Mouse (Mus musculus): ENCODE data around the gene Ube2m. TPM values are rescaled to one million over a fixed set of nuclear protein-coding genes. Genes with fewer than 3 reads are reported as not detected.

The Ube2m gene
- polyA plus RNA-seq, 1 experiment from 2014 or later, result 165 TPM

GRCm38 (mm10) chr7:13038621-13039169, 620 bp upstream of the Ube2m start:
- DNase-seq (ENCODE audit: low spot score) (no peak), ATAC-seq (replicated peaks; ENCODE audit: low FRiP score) (no peak)
- H3K4me2 ChIP-seq (ENCODE audit: low read depth, low read length, severe bottlenecking), result peak overlapping the region; percentile 81
- H3K27me3 ChIP-seq (ENCODE audit: control insufficient read depth, insufficient read depth, low read length), result peaks cover 15% of the 10 kb centered on the region
- H3K4me1 ChIP-seq (replicated peaks; ENCODE audit: control insufficient read depth, insufficient read depth, low read length), result peaks cover 15% of the 10 kb centered on the region; the same call in 1 of the 2 replicates
- no peaks in the 10 kb centered on the region for H3K9me3 ChIP-seq (ENCODE audit: control insufficient read depth, low read length)
- peak overlapping the region; percentile 85 for H3K4me3 ChIP-seq (ENCODE audit: low read depth, low read length)
- peak overlapping the region; percentile 93 for H3K9ac ChIP-seq (ENCODE audit: low read length)
- H3K36me3 ChIP-seq (ENCODE audit: control insufficient read depth, insufficient read depth, low read length), result peaks cover 3% of the 10 kb centered on the region; the same call in 1 of the 2 replicates
- 26% methylated on average over 15 of the region's 15 CpGs for WGBS
- H3K27ac ChIP-seq (ENCODE audit: low read depth, low read length), result peak overlapping the region; percentile 99

DNA sequence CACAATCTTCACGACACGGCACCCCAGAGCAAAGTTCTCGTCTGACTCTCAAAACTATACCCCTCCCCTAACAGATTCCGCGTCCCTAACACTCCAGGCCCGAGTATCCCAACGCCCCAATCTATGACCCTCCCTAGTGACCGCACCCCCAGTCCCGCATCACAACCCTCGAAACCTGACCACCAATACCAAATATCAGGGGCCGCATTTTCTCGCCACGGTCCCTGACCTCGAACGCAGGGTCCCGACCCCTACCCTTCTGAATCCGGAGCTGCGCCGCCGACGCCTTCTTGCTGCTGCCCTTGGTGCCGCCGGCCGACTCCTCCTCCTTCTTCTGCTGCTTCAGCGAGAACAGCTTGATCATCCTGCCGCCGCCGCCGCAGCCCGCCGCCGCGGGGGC, 709 bp downstream of the Ube2m start:
- no peak for DNase-seq (ENCODE audit: low spot score)
- under 1% methylated on average over 32 of the region's 33 CpGs for WGBS
- H3K9ac ChIP-seq (ENCODE audit: low read length), result peak overlapping the region; percentile 93
- H3K36me3 ChIP-seq (ENCODE audit: control insufficient read depth, insufficient read depth, low read length), result peaks cover 3% of the 10 kb centered on the region; the same call in 1 of the 2 replicates
- peaks cover 3% of the 10 kb centered on the region; the same call in 1 of the 2 replicates for H3K27me3 ChIP-seq (ENCODE audit: control insufficient read depth, insufficient read depth, low read length)
- peak overlapping the region; percentile 99 for H3K27ac ChIP-seq (ENCODE audit: low read depth, low read length)
- peaks cover 18% of the 10 kb centered on the region; the same call in 1 of the 2 replicates for H3K4me1 ChIP-seq (replicated peaks; ENCODE audit: control insufficient read depth, insufficient read depth, low read length)
- H3K4me3 ChIP-seq (ENCODE audit: low read depth, low read length), result peak overlapping the region; percentile 85
- peak overlapping the region; percentile 81 for H3K4me2 ChIP-seq (ENCODE audit: low read depth, low read length, severe bottlenecking)
- H3K9me3 ChIP-seq (ENCODE audit: control insufficient read depth, low read length), result no peaks in the 10 kb centered on the region
- ATAC-seq (replicated peaks; ENCODE audit: low FRiP score), result peak; percentile 2; the same call in 1 of the 2 replicates

DNA sequence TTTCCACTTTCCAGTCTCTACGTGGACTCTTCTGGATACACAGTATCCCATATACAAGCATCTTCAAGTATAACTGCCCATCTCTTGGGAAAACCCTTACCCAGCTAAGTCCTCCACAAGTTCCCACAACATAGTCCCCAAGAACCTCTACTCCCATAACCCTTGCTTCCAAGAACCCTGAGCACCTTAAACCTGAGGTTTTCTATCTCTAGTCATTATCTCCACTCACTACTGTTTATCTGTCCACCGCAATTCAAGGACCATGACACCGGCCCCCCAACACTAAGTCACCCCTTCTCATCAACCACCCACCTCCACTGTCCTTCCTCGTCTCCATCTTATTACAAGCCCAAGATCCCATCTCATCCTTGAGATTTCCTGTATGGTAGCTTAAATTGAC, 1.3 kb downstream of the Ube2m start:
- Histone ChIP-seq H3K4me1 (replicated peaks; ENCODE audit: control insufficient read depth, insufficient read depth, low read length) (peaks cover 18% of the 10 kb centered on the region; the same call in 1 of the 2 replicates), H3K9ac (ENCODE audit: low read length) (peak overlapping the region; percentile 93), H3K27ac (ENCODE audit: low read depth, low read length) (no peak overlapping the region), H3K9me3 (ENCODE audit: control insufficient read depth, low read length) (no peaks in the 10 kb centered on the region), H3K4me3 (ENCODE audit: low read depth, low read length) (peak overlapping the region; percentile 85), H3K27me3 (ENCODE audit: control insufficient read depth, insufficient read depth, low read length) (0 out of 2 replicates have a peak, but pooled peaks cover 2% of the 10 kb centered on the region), H3K36me3 (ENCODE audit: control insufficient read depth, insufficient read depth, low read length) (peaks cover 7% of the 10 kb centered on the region; the same call in 1 of the 2 replicates), H3K4me2 (ENCODE audit: low read depth, low read length, severe bottlenecking) (peak overlapping the region; percentile 81)
- ATAC-seq (replicated peaks; ENCODE audit: low FRiP score) (no peak), DNase-seq (ENCODE audit: low spot score) (no peak)
- 47% methylated on average over 4 of the region's 4 CpGs for WGBS

DNA sequence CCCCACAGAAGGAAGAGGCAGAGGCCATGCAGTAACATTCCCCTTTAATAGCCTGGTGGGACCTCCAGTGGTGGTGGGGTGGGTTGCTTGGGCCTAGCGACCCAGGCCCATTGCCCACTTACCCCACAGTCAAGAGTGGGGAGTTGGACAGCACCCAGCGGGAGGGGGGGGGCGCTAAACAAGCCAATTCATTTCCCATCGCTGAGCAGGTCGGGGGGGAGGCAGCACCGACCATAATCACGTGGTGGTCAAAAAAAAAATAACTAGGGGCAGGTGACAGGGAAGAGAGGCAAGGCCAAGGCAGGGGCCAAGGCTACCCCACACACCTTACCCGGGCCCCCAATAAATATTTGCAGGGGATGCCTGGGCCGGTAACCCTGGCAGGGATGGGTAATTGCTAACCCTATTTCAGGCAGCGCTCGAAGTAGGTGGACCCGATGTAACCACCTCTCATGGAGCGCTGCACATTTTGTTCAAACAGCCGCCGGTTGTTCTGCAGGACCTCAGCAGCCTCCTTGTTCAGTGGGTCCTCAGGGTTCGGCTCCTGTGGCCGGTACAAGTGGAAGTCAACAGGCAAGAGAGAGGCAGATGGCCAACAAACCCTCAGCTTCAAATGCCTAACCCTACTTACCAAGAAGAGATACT, 2.7 kb downstream of the Ube2m start:
- H3K4me1 ChIP-seq (replicated peaks; ENCODE audit: control insufficient read depth, insufficient read depth, low read length), result peaks cover 18% of the 10 kb centered on the region; the same call in 1 of the 2 replicates

GRCm38 (mm10) chr7:13034148-13034977, 3.7 kb downstream of the Ube2m start, which contains the start of gene Chmp2a:
Gene Chmp2a, minus strand, starts transcription at chr7:13034807.
- under 1% methylated on average over 45 of the region's 45 CpGs for WGBS

More for the DNA sequence above, 2.7 kb downstream of the Ube2m start:
- no peak for DNase-seq (ENCODE audit: low spot score)
- peak overlapping the region; percentile 85 for H3K27ac ChIP-seq (ENCODE audit: low read depth, low read length)
- peak overlapping the region; percentile 74; the same call in 1 of the 2 replicates for H3K9ac ChIP-seq (ENCODE audit: low read length)
- peaks cover 19% of the 10 kb centered on the region for H3K36me3 ChIP-seq (ENCODE audit: control insufficient read depth, insufficient read depth, low read length)
- H3K9me3 ChIP-seq (ENCODE audit: control insufficient read depth, low read length), result no peaks in the 10 kb centered on the region
- H3K27me3 ChIP-seq (ENCODE audit: control insufficient read depth, insufficient read depth, low read length), result no peaks in the 10 kb centered on the region
- WGBS, result 87% methylated on average over 17 of the region's 17 CpGs
- H3K4me3 ChIP-seq (ENCODE audit: low read depth, low read length), result peak overlapping the region; percentile 49
- peak overlapping the region; percentile 85; the same call in 1 of the 2 replicates for H3K4me2 ChIP-seq (ENCODE audit: low read depth, low read length, severe bottlenecking)
- ATAC-seq (replicated peaks; ENCODE audit: low FRiP score), result 0 out of 2 replicates have a peak, but pooled peaks have one; percentile 0

DNA sequence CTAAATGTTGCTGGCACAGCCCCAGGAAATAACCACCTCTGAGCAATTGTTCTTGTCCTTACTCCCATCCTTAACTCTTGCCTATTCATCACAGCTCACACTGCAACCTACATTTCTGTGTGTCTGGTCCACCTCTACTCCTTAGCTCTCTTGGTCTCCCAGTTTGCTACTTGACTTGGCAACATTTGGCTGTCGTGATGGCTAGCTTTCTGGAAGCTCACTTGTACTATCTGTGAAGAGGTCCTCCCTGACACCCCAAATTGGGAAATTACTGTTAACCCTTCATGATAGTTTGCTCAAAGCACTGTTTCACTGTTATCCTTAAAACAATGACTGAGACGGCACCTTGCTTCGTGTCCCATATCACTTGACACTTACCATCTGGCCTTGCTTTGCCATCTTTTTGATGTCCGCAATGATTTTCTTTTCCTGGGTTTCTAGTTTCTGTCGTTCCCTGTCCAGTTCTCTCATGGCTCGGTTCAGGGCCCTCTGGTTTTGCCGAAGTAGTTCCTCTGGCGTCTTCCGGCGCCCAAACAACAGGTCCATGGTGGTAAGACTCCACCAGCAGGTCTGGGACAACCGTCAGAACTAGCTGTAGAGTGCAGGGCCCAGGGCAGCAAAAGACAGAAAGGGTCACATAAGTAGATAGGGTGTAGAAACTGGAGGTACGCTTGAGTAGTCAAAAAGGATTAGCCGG, 4.5 kb downstream of the Ube2m start:
- Histone ChIP-seq H3K27ac (ENCODE audit: low read depth, low read length) (peak overlapping the region; percentile 85; the same call in 1 of the 2 replicates), H3K4me2 (ENCODE audit: low read depth, low read length, severe bottlenecking) (peak overlapping the region; percentile 85), H3K9me3 (ENCODE audit: control insufficient read depth, low read length) (no peaks in the 10 kb centered on the region), H3K4me1 (replicated peaks; ENCODE audit: control insufficient read depth, insufficient read depth, low read length) (peaks cover 14% of the 10 kb centered on the region; the same call in 1 of the 2 replicates), H3K27me3 (ENCODE audit: control insufficient read depth, insufficient read depth, low read length) (no peaks in the 10 kb centered on the region), H3K9ac (ENCODE audit: low read length) (peak overlapping the region; percentile 74), H3K36me3 (ENCODE audit: control insufficient read depth, insufficient read depth, low read length) (peaks cover 37% of the 10 kb centered on the region), H3K4me3 (ENCODE audit: low read depth, low read length) (peak overlapping the region; percentile 49)
- WGBS, result 50% methylated on average over 13 of the region's 13 CpGs
- DNase-seq (ENCODE audit: low spot score), result no peak
- no peak for ATAC-seq (replicated peaks; ENCODE audit: low FRiP score)

More at GRCm38 (mm10) chr7:13034148-13034977, 3.7 kb downstream of the Ube2m start, which contains the start of gene Chmp2a:
- peak; percentile 84 for ATAC-seq (replicated peaks; ENCODE audit: low FRiP score)
- no peaks in the 10 kb centered on the region for H3K9me3 ChIP-seq (ENCODE audit: control insufficient read depth, low read length)
- peak; percentile 99 for DNase-seq (ENCODE audit: low spot score)
- H3K4me2 ChIP-seq (ENCODE audit: low read depth, low read length, severe bottlenecking), result peak within 1 kb of the TSS; percentile 85
- peaks cover 18% of the 10 kb centered on the region; the same call in 1 of the 2 replicates for H3K4me1 ChIP-seq (replicated peaks; ENCODE audit: control insufficient read depth, insufficient read depth, low read length)
- H3K4me3 ChIP-seq (ENCODE audit: low read depth, low read length), result peak within 1 kb of the TSS; percentile 49
- H3K36me3 ChIP-seq (ENCODE audit: control insufficient read depth, insufficient read depth, low read length), result peaks cover 29% of the 10 kb centered on the region
- peak within 1 kb of the TSS; percentile 74 for H3K9ac ChIP-seq (ENCODE audit: low read length)
- H3K27me3 ChIP-seq (ENCODE audit: control insufficient read depth, insufficient read depth, low read length), result no peaks in the 10 kb centered on the region
- peak within 1 kb of the TSS; percentile 85 for H3K27ac ChIP-seq (ENCODE audit: low read depth, low read length)

DNA sequence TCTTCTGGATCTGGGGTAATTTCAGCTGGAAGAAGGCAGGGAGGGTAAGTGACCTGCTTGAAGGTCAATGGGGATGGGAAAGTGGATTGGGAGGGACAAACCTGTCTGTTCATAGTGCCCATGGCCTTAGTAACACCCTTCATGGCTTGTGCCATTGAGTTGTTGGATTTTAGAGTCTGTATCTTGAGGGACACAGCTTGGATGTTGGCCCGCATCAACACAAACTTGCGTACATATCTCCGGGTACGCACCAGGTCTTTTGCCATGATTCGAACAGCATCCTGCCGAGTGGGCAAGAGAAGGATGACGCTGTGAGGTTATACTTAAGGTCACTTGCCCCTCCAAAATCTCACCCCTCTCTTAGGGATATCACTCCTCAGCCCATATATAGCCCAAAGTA, 5.5 kb downstream of the Ube2m start:
- ATAC-seq (replicated peaks; ENCODE audit: low FRiP score) (no peak), DNase-seq (ENCODE audit: low spot score) (no peak)
- Histone ChIP-seq H3K9ac (ENCODE audit: low read length) (no peak overlapping the region), H3K36me3 (ENCODE audit: control insufficient read depth, insufficient read depth, low read length) (peaks cover 46% of the 10 kb centered on the region), H3K9me3 (ENCODE audit: control insufficient read depth, low read length) (no peaks in the 10 kb centered on the region), H3K4me1 (replicated peaks; ENCODE audit: control insufficient read depth, insufficient read depth, low read length) (peaks cover 14% of the 10 kb centered on the region; the same call in 1 of the 2 replicates), H3K27me3 (ENCODE audit: control insufficient read depth, insufficient read depth, low read length) (no peaks in the 10 kb centered on the region), H3K4me3 (ENCODE audit: low read depth, low read length) (no peak overlapping the region), H3K4me2 (ENCODE audit: low read depth, low read length, severe bottlenecking) (no peak overlapping the region), H3K27ac (ENCODE audit: low read depth, low read length) (no peak overlapping the region)
- WGBS, result 94% methylated on average over 7 of the region's 7 CpGs

Data from forebrain, embryonic 11.5 days (tissue).